Mouse (Mus musculus): ENCODE data around the gene Elk4. TPM values are rescaled to one million over a fixed set of nuclear protein-coding genes. Genes with fewer than 3 reads are reported as not detected.
A peak's percentile ranks its signal among the peaks of the same experiment; 100 is the strongest.

The Elk4 gene
- polyA plus RNA-seq, 1 experiment = 4.3 TPM

DNA sequence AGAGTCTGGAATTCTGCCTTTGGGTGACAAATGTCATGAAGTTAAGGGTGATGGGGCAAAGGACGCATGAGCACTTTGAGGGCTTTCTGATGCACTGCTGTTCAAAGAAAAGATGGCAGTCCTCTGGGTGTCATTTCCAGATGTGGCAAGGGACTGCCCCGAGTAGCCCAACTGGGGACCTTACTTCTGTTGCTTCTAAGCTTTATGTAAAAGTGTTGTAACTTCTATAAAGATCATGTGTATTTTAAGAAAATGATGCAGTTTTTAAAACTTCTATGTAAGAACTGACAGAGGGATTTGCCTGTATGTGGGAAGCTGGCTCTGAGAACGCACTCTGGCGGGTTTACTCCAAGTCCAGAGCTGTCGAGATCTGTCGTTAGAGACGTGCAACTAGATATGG lies 24.8 kb downstream of the Elk4 start:
- Histone ChIP-seq H3K4me1 (ENCODE audit: control insufficient read depth, insufficient read depth, low read length) (no peaks in the 10 kb centered on the region), H3K27ac (ENCODE audit: control insufficient read depth, insufficient read depth, low read depth, low read length) (no peak overlapping the region), H3K36me3 (ENCODE audit: control insufficient read depth, insufficient read depth, low read length) (no peaks in the 10 kb centered on the region; the same call in 1 of the 2 replicates), H3K4me3 (ENCODE audit: control insufficient read depth, low read depth, low read length) (no peak overlapping the region), H3K27me3 (ENCODE audit: control insufficient read depth, insufficient read depth, low read length) (no peaks in the 10 kb centered on the region)
- TF ChIP-seq POLR2A (IDR thresholded peaks at IDR 0.05; ENCODE audit: control insufficient read depth, low read depth, low read length) (no peak), CTCF (IDR thresholded peaks at IDR 0.05; ENCODE audit: control insufficient read depth, insufficient read depth, insufficient replicate concordance, low read depth, low read length) (no peak)

DNA sequence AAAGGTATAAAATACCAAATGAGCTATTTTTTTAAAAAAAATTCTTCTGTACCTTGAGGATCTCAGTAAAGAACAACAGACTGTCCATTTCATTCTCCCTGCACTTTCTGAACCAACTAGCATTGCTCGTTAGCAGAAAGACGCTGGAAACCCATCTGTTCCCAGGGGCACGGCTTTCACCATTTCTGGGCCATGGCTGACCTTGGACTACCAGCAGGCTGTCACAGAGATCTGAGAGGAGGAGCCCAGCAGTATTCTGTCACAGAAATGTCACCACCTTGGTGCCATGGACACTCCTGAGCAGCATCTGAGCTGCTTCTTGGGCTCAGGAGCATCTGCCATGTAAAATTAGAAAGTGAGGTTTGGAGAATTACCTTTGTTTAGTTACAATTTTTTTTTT lies 30.3 kb downstream of the Elk4 start:
- Histone ChIP-seq H3K4me1 (ENCODE audit: control insufficient read depth, insufficient read depth, low read length) (no peaks in the 10 kb centered on the region), H3K27ac (ENCODE audit: control insufficient read depth, insufficient read depth, low read depth, low read length) (no peak overlapping the region), H3K4me3 (ENCODE audit: control insufficient read depth, low read depth, low read length) (no peak overlapping the region), H3K27me3 (ENCODE audit: control insufficient read depth, insufficient read depth, low read length) (no peaks in the 10 kb centered on the region), H3K36me3 (ENCODE audit: control insufficient read depth, insufficient read depth, low read length) (no peaks in the 10 kb centered on the region)
- TF ChIP-seq POLR2A (IDR thresholded peaks at IDR 0.05; ENCODE audit: control insufficient read depth, low read depth, low read length) (no peak), CTCF (IDR thresholded peaks at IDR 0.05; ENCODE audit: control insufficient read depth, insufficient read depth, insufficient replicate concordance, low read depth, low read length) (no peak)

DNA sequence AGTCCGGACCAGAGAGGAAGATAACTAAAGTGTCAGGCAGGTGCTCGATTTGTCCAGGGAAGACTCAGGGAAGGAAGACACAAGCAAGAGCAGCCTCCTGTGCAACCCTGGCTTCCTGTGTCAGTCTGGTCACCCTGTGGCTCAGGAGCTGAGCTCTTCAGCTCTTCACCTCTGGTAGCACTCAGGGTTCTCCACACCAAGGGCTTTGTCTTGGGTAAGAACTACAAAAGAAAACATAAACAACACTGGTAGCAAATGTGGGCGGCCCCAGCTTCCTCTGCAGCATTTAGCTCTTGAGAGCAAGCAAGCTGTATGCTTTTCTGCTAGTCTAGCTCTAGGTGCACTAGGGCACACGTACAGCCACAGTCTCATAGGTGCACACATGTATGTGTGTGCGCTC lies 31.3 kb downstream of the Elk4 start:
- Histone ChIP-seq H3K36me3 (ENCODE audit: control insufficient read depth, insufficient read depth, low read length) (no peaks in the 10 kb centered on the region), H3K4me3 (ENCODE audit: control insufficient read depth, low read depth, low read length) (no peak overlapping the region), H3K27me3 (ENCODE audit: control insufficient read depth, insufficient read depth, low read length) (no peaks in the 10 kb centered on the region), H3K27ac (ENCODE audit: control insufficient read depth, insufficient read depth, low read depth, low read length) (no peak overlapping the region), H3K4me1 (ENCODE audit: control insufficient read depth, insufficient read depth, low read length) (no peaks in the 10 kb centered on the region)
- no peak for TF ChIP-seq CTCF (IDR thresholded peaks at IDR 0.05; ENCODE audit: control insufficient read depth, insufficient read depth, insufficient replicate concordance, low read depth, low read length)
- TF ChIP-seq POLR2A (IDR thresholded peaks at IDR 0.05; ENCODE audit: control insufficient read depth, low read depth, low read length) = no peak

DNA sequence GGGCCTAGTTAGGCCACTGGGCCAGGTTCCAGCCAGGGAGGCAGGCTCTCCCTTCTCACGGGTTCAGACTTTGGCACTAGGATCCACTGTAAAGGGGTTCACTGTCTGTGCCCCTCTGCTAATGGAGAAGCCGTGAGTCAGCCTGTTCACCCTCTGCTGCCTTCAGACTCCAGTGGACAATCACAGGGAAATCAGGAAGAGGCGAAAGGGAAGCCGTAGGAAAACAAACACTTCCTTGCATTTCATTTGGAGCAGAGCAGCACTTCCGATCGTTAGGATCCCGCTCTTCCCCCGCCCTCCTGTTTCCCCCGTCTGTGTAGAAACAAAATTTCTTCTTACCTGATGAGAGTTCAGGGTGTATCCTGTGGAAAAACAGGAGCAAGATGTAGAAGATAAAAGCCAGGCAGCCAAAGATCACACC lies 32.8 kb downstream of the Elk4 start:
- no peak overlapping the region for H3K27ac ChIP-seq (ENCODE audit: control insufficient read depth, insufficient read depth, low read depth, low read length)

DNA sequence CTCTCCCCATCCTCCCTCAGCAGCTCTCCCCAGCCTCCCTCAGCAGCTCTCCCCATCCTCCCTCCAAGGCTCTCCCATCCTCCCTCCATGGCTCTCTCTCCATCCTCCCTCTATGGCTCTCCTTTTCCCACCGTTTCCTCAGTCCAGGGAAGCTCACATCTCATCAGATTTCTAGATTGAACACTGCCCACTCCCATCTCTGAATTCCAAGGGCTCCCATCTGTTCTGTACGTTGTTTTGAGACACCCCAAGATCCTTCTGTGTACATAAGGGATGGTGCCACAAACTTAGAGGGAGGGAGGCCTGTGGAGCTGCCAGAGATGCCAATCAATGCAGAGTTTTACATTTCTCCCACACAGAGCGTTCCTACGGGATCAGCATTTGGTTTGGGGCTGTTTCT lies 36.4 kb downstream of the Elk4 start:
- Histone ChIP-seq H3K4me3 (ENCODE audit: control insufficient read depth, low read depth, low read length) (no peak overlapping the region), H3K27me3 (ENCODE audit: control insufficient read depth, insufficient read depth, low read length) (no peaks in the 10 kb centered on the region), H3K27ac (ENCODE audit: control insufficient read depth, insufficient read depth, low read depth, low read length) (no peak overlapping the region), H3K36me3 (ENCODE audit: control insufficient read depth, insufficient read depth, low read length) (no peaks in the 10 kb centered on the region), H3K4me1 (ENCODE audit: control insufficient read depth, insufficient read depth, low read length) (no peaks in the 10 kb centered on the region)
- TF ChIP-seq CTCF (IDR thresholded peaks at IDR 0.05; ENCODE audit: control insufficient read depth, insufficient read depth, insufficient replicate concordance, low read depth, low read length) (no peak), POLR2A (IDR thresholded peaks at IDR 0.05; ENCODE audit: control insufficient read depth, low read depth, low read length) (no peak)

More for the DNA sequence above, 32.8 kb downstream of the Elk4 start:
- H3K36me3 ChIP-seq (ENCODE audit: control insufficient read depth, insufficient read depth, low read length) = no peaks in the 10 kb centered on the region
- no peaks in the 10 kb centered on the region for H3K4me1 ChIP-seq (ENCODE audit: control insufficient read depth, insufficient read depth, low read length)
- H3K27me3 ChIP-seq (ENCODE audit: control insufficient read depth, insufficient read depth, low read length) = no peaks in the 10 kb centered on the region
- no peak for TF ChIP-seq POLR2A (IDR thresholded peaks at IDR 0.05; ENCODE audit: control insufficient read depth, low read depth, low read length)
- no peak for TF ChIP-seq CTCF (IDR thresholded peaks at IDR 0.05; ENCODE audit: control insufficient read depth, insufficient read depth, insufficient replicate concordance, low read depth, low read length)
- no peak overlapping the region for H3K4me3 ChIP-seq (ENCODE audit: control insufficient read depth, low read depth, low read length)

DNA sequence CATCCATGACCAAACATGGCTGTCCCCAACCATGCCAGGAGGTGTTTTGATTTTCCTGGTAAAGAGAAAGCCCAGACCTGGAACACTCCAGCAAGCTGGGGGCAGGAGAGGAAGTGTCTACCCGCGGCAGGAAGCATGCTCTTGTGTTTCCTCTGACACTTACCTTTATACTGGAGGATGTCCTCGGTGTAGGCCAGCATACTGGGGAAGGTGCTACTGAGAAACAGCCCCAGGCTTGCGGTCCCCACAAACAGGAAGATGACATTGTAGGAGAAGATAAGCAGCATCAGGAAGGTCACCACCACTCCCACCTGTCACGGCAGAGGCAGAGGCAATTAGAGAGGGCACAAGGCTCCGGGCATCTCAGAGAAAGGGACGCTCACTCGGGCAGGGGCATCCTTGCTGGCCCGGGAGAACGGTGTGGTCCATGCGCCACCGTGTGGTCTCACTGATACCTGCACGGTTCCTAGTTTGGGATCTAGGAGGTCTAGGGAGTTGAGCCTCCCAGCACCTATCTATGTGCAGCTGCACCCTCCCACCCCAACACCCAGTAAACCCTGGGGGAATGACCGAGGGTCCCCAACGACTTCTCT lies 38.8 kb downstream of the Elk4 start:
- no peaks in the 10 kb centered on the region for H3K36me3 ChIP-seq (ENCODE audit: control insufficient read depth, insufficient read depth, low read length)
- TF ChIP-seq POLR2A (IDR thresholded peaks at IDR 0.05; ENCODE audit: control insufficient read depth, low read depth, low read length) (no peak), CTCF (IDR thresholded peaks at IDR 0.05; ENCODE audit: control insufficient read depth, insufficient read depth, insufficient replicate concordance, low read depth, low read length) (peak; percentile 66; the same call in 1 of the 2 replicates)
- H3K27ac ChIP-seq (ENCODE audit: control insufficient read depth, insufficient read depth, low read depth, low read length) = no peak overlapping the region
- H3K4me3 ChIP-seq (ENCODE audit: control insufficient read depth, low read depth, low read length) = no peak overlapping the region
- no peaks in the 10 kb centered on the region; the same call in 1 of the 2 replicates for H3K4me1 ChIP-seq (ENCODE audit: control insufficient read depth, insufficient read depth, low read length)
- H3K27me3 ChIP-seq (ENCODE audit: control insufficient read depth, insufficient read depth, low read length) = no peaks in the 10 kb centered on the region

DNA sequence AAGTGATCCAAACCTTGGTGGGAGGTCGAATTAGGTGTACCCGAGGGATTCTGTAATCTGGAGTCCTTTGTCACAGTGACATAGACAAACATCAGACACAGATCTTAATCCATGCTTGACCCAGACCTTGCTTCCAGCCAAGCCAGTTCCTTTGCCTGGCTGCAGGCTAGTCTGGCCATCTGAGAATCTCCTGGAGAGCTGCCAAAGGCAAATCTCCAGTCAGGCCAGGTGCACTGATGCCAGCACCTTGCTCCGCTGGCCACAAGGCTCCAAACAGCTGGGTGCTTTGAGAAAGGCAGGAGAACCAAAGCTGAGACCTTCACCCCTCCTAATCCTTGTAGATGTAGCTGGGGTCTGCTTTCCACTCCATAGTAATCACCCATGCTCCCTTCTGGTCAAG lies 44.3 kb downstream of the Elk4 start:
- Histone ChIP-seq H3K4me3 (ENCODE audit: control insufficient read depth, low read depth, low read length) (no peak overlapping the region), H3K36me3 (ENCODE audit: control insufficient read depth, insufficient read depth, low read length) (no peaks in the 10 kb centered on the region), H3K27me3 (ENCODE audit: control insufficient read depth, insufficient read depth, low read length) (no peaks in the 10 kb centered on the region), H3K27ac (ENCODE audit: control insufficient read depth, insufficient read depth, low read depth, low read length) (no peak overlapping the region), H3K4me1 (ENCODE audit: control insufficient read depth, insufficient read depth, low read length) (no peaks in the 10 kb centered on the region; the same call in 1 of the 2 replicates)
- TF ChIP-seq CTCF (IDR thresholded peaks at IDR 0.05; ENCODE audit: control insufficient read depth, insufficient read depth, insufficient replicate concordance, low read depth, low read length) (no peak), POLR2A (IDR thresholded peaks at IDR 0.05; ENCODE audit: control insufficient read depth, low read depth, low read length) (no peak)
